ENCODE assay signal across 27 mouse cellular contexts in the genomic region with DNA sequence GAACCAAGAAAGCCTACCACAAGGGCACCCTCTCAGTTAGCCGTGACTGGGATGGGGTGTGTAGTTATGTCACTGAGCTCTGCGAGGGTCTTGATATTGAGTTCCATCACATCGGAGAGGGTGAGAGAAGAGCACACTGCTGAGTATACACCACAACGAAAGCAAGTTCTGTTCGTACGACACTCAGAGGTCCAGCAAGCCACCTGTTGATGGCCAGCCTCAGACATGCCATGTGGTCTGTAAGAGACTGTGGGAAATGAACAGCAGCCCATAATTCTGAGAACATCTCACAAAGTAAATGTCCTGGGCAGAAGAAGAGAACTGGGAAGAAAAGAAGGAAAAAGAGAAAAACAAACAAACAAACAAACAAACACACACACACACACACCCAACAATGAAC.
"Had no signal": no experiment of that assay in that cellular context is flagged by ENCODE, and none has a peak within 500 bp of the region (broad histone marks: within the 10 kb centered on the region; RNA-seq: fewer than 3 reads in every experiment).

No protein-coding gene starts in this region.

- DNase-seq: left cerebral cortex, postnatal 4 days; liver; liver, embryonic 13.5 days; liver, postnatal 0 days; lung, adult 18-20 months; lung, adult 2 months; lung, embryonic 14.5 days; lung, postnatal 10 days; lung, postnatal 14 days; lung, postnatal 36 days; lung, postnatal 4 days; midbrain, embryonic 14.5 days had no signal

- H3K36me3 ChIP-seq: limb, embryonic 10.5 days; limb, embryonic 12.5 days; limb, embryonic 13.5 days; limb, embryonic 15.5 days; liver, embryonic 12.5 days; liver, embryonic 13.5 days; liver, embryonic 15.5 days; lung, embryonic 15.5 days; midbrain, embryonic 10.5 days; midbrain, embryonic 12.5 days; midbrain, embryonic 13.5 days; midbrain, embryonic 15.5 days; neural tube, embryonic 12.5 days had no signal

- H3K4me2 ChIP-seq: limb, embryonic 12.5 days; limb, embryonic 13.5 days; limb, embryonic 15.5 days; liver, embryonic 11.5 days; liver, embryonic 12.5 days; liver, embryonic 13.5 days; liver, embryonic 15.5 days; lung, embryonic 14.5 days; lung, embryonic 15.5 days; midbrain, embryonic 11.5 days; midbrain, embryonic 12.5 days; midbrain, embryonic 13.5 days; midbrain, embryonic 15.5 days; neural tube, embryonic 12.5 days had no signal

- H3K4me3 ChIP-seq: limb, embryonic 10.5 days; limb, embryonic 12.5 days; limb, embryonic 13.5 days; limb, embryonic 15.5 days; liver, embryonic 12.5 days; liver, embryonic 13.5 days; liver, embryonic 15.5 days; lung, embryonic 15.5 days; megakaryocyte, embryonic 14.5 days; midbrain, embryonic 10.5 days; midbrain, embryonic 12.5 days; midbrain, embryonic 13.5 days; midbrain, embryonic 15.5 days; neural tube, embryonic 12.5 days had no signal

- H3K27me3 ChIP-seq: limb, embryonic 12.5 days; limb, embryonic 13.5 days; limb, embryonic 15.5 days; liver, embryonic 12.5 days; liver, embryonic 13.5 days; liver, embryonic 15.5 days; lung, embryonic 15.5 days; midbrain, embryonic 12.5 days; midbrain, embryonic 13.5 days; midbrain, embryonic 15.5 days; neural tube, embryonic 12.5 days had no signal
